Mouse (Mus musculus): ENCODE data around the gene Mmp23.
"Not testable (repeated sequence)": the region's sequence is repeated elsewhere in the genome, so short reads cannot be mapped to it uniquely, and the experiment has no call there.

Gene Mmp23

DNA sequence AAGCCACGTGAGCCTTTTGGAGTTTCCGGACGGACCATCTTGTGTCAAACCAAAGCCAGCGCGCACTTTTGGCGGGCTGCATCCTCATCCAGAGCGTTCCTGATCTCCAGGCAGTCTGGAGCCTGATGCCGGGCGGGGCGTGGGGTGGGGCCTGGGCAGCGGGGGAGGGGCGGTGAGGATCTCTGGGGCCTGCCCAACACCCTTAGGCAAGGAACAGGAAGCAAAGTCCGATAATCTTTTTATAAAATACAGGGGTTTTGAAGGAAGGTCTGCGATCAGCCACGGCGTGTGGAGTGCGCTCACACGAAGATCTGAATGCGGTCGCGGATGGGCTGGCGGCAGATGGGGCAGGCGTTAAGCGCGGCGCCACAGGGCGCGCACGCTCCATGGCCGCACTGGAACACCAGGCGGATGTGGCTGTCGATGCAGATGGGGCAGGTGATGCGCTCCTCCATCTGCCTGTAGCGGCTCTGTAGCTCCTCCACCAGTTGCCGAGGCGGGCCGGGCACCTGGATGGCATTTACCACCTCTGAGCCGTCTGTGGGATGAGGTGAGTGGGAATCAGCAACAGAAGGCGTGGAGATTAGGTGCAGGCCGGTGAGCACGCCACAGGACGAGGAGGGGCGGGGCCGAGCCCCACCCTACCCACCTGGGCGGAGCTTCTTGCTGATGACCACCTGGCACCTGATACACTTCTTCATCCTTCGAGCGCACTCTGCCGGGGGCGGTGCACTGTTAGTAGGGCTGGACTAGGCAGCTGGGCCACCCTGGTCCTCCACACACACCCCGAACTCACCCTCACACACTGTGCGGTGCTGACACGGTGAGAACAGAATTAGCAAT lies 1.5 kb upstream of the Mmp23 start:
- DNase-seq = peak; percentile 64 to 75

DNA sequence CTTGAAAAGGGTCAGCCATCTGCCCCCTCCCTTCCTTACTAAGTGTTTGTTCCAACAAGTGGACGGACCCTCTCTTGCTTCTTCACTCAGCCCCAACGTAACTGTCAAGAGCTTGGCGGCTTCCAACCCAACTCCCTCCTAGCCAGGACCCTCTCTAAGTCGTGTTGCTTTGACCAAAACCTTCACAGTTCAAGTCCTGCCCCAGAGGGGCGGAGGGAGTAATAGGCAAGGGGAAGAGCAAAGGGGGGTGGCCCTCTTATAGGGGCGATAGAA lies 935 bp upstream of the Mmp23 start:
- no peak for DNase-seq

DNA sequence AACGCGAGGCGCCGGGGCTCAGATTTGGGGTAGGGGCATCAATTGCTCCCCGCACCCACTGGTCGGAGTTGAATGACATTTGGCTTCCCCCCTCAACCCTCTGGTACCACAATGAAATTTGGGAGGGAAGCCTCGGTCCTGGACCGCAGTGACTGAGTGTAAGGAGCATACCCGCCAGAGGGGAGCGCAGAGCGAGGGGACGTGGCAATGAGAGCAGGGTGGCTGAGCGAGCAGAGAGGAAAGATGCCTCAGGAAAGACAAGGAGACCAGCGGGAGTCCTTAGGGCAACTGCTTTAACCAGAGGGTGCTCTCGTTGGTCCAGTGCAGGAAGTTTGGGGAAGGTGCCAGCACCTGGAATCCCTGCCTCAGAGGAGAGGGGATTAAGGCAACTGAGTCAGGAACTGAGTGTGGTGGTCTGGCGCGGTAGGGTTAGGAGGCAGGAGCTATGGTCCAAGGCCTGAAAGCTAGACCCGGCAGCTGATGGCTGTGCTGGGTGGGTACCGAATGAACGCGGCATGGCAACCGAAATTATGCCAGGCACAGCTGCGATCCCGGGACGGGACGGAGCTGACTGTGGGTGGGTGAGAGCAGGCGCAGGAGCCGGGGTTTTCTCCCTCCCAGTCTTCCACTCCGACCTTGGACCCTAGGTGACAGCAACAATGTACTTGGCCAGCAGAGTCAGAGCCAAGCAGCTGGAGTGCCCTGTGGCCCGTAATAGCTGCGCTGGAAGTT lies 433 bp upstream of the Mmp23 start:
- DNase-seq = no peak

DNA sequence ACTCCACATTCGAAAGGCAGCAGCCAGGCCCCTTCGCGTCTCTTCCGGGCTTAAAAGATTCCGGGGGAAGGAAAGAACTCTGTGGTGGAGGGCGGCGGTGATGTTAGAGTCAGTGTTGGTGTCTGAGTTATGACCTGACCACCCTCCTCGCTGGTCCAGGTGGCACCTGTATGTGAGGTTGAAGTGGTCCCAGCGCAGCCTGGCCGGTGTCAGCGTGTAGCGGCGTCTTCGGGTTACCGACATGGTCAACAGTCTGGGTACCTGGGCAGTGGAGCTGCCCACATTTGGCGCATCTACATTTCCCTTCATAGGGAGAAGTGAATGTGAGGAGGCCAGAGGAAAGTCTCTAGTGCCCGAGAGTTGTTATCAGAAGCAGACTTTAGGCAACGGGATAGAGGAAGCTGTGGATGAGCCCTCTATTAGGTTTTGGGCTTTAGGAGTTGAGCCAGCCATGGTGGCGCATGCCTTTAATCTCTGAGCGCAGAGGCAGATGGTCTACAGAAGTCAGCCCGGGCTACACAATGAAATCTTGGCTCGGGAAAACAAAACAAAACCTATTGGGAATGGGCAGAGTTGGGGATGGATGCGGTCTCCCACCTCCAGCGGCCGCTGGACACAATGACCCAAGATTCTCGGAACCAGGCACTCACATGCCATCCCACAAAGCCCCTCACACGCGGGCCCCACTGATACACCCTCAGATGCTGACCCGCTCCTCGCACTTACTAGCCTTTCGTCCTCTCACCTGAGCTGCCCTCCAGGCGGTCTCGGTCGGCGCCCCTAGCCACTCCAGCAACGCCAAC lies 700 bp downstream of the Mmp23 start:
- DNase-seq = no peak

DNA sequence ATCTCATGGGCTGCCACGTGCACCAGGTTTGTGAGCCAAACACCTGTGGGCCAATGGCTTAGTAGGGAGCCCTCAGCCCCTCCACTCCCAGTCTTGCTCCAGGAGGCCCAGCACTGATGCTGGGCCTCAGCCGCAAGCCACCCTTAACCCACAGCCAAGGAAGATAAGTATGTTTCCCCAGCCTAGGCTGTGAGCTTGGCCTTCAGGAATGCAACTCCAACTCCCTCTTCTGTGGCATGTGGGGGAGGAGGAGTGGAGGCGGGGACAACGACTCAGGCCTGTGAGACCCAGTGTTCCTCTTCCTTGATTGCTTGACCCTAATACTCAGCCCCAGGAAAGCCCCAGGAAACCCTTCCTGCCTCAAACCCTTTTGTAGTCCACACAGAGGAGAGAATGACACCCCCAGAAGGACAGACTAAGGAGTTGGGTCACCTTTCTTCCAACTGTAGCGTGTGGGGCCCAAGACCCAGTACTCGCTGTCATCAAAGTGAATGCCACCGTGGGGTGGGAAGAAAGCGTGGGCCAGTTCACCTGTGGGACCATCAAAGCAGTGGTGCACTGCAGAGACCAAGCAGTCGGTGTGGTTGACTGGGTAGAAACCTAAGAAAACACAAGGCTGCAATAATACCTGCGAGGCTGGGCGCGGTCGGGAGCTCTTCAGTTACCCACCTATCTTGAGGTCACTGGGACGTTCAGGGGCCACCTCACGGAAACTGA lies 1.5 kb downstream of the Mmp23 start:
- peak; percentile 69 to 71 for DNase-seq

DNA sequence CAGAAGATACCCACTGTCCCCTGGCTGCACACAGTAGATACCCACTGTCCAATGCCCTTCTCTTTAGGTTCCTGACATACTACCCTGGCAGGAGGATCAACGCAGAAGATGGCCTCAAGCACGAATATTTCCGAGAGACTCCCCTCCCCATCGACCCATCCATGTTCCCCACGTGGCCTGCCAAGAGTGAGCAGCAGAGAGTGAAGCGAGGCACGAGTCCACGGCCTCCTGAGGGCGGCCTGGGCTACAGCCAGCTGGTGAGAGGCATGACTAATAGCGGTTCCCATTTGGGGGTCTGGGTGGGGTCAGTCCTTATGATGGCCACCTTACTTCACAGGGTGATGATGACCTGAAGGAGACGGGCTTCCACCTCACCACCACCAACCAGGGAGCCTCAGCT lies 3.8 kb downstream of the Mmp23 start:
- no peak for DNase-seq

DNA sequence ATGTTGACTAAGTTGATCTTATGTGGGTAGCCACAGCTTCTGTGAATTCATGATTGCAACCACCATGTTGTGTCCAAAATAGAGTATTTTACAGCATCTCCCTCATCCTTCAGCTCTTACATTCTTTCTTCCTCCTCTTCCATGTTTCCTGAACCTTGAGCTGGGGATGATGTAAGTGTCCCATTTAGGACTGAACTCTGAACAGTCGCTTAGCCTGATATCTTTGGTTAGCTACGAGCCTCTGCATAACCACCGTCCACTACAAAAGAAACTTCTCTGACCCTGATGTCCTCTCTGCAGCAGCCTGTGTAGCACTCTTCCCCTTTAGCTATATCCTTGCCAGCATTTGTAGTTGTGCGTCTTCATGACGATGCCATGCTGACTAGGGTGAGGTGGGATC lies 7.5 kb downstream of the Mmp23 start:
- DNase-seq = no peak

DNA sequence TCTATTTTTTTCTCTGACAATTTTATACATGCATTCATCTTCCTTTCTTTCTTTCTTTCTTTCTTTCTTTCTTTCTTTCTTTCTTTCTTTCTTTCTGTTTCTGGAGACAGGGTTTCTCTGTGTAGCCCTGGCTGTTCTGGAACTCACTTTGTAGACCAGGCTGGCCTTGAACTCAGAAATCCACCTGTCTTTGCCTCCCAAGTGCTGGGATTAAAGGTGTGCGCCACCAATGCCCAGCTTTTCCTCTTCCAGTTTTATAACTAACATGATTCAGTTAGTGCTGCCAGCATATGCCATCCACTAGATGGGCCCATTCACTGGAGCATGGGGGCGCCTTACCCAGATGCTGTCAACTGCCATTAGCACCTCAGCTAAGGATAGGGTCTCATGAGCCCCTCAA lies 7.9 kb downstream of the Mmp23 start, which contains the start of gene Gm10563:
Gene Gm10563 (minus strand): TSS at position 101 of the 400 bp plus-strand sequence.
- not testable (repeated sequence) for DNase-seq

DNA sequence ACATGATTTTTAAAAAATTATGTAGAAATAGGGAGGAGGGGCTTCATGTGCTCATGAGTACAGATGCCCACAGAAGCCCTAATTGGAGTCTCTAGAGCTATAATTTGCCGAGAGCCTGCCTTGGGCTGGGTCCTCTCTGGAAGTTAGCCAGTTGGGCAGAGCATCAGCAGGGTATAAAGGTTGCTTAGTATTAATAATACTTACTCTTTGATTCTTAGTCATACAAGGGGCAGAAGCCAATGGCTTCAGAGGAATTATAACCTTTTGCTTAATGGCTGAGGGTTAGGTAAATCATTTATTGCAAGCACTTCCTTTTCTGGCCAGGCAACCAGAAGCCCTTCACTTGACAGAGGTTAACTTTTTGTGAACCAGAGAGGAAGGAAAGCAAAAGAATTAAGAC lies 9.7 kb downstream of the Mmp23 start:
- no peak for DNase-seq

DNA sequence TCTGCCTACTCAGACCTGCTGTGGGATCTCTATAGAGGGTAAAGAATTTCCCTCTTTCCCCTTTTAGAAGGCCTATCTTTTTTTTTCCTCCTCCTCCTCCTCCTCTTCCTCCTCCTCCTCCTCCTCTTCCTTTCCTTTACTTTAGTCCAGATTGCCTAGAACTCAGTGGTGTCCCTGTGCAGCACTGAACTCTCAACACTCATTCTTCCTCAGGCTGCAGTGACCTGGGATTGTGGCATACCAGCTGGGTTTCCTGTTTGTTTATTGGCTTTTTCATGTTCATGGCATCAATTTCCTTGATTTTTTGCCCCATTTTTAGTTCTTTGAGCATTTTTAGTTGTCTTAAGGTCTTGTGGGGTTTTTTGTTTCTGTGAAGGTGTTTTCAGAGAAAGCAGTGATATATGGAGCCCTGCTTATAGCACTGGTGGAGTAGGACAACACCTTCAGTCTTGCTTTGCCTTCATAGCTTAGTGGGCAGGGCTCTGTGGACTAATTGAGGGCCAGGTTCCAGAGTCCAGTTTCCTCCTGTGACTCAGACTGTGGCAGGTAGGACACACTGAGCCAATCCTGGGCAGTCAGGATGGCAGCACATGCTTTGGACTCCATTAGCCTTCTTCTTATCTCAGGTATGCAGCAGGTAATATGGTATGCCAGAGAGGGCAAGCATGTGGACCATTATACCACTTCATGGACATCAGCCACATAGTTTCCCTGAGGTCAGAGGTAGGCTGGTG lies 17.3 kb downstream of the Mmp23 start:
- DNase-seq = no peak

DNA sequence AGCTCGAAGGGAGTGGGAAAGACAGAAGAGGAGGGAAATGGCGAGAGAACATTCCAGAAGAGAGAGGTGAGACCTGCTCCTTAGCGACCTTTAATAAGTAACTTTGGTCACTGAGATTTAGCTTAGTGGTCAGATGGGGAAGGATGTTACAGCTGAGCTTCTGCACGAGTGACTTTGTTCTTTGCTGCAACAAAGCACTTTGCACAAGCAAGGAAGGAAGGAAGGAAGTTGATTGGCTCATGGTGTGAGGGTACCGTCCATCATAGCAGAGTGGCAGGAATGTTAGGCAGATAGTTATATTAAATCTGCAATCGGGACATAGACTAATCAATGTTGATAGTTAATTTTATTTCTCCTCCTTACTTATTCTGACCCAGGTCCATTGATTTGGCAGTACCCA lies 22.9 kb downstream of the Mmp23 start:
- no peak for DNase-seq

DNA sequence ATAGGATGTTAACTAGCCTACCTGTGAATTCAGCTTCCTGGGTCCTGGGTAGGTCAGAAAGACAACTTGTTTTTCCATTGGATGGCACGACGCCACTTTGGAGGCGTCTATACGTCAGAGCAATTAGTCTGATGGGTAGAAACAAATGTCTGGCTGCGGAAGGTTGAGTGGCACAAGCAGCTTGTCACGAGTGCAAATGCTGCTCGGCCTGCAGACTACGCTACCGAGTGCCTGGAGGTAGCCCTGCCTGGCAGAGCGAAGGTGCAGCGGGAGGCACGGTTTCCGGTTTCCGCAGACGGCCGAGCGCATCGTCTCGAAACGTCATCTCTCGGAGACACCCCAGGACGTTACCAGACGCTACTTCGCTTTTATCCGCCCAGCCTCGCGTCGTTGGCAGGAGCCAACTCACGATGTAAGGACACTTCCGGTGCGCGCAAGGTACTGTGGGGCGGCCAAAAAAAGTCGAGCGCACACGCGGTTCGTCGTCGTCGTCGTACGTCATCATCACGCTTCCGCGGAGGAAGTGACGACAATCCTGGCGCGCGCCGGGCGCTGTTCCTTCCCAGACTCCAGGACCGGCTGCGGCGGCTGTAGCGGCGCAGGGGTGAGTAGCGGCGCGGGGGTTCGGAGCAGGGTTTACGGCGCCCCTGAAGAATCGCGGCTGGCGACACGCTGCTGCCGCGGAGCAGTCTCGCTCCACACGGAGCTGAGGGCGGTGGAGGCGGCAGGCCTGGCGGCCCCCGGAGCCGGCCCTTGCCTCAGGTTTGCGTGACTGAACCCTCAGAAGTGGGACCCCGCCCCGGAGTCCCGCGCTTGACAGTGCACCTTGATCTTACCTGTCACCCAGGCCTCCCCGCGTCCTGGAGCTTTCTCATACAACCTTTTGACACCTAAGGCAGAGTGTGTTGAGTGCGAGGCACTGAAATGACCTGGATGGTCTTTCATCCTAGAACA lies 28.6 kb downstream of the Mmp23 start, which contains the start of gene Cdk11b:
Gene Cdk11b (plus strand): TSS at position 517 of the 954 bp plus-strand sequence.
- peak; percentile 97 for DNase-seq

DNA sequence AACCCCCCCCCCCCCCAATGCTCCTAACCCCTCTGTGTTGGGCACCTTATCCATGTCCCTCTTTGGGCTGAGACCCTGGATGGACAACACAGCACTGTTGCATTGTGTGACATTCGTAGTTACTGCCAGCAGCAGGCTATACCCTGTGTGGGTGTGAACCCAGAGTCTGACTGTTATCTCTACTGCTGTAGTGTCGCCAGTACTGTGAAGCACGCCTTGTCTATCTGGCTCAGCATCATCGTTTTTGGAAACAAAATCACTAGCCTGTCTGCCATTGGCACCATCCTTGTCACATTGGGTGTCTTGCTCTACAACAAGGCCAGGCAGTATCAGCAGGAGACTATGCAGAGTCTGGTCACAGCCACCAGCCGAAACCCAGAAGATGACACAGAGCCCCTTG lies 34.9 kb downstream of the Mmp23 start:
- no peak for DNase-seq

DNA sequence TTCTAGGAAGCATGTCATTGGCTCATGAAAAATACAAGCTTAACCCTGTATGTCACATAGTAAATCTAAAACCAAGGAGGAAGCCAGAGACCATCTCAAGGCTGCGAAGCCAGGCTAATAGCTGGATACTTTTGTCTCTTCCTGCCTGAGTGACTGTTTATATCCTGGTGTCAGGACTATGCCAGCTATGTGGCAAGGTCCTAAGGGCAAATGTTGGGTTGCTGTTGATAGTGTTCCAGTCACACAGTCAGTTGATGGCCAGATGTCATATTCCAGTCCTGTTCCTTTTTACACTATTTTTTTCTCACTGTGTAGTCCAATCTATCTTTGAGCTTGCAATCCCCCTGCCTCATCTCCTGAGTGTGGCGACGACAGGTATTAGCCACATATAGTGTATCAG lies 39.9 kb downstream of the Mmp23 start:
- no peak for DNase-seq

DNA sequence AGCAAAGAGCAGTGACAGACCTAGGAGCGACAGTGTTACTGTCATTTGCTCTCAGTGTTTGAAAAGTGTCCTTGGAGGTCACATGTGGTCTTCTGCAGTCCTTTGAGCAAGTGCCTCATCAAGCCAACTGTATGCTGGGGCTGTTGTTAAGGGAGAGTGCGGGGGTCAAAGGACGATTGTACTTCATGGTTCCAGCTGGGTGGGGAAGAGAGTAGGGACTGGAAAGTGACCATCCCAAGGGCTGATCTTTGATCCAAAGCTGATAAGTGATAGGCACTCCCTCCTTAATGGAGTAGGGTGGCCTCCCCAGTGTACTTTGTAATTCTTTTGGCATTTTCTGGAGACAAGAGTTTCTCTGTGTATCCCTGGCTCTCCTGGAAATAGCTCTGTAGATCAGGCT lies 41.3 kb downstream of the Mmp23 start:
- no peak for DNase-seq

DNA sequence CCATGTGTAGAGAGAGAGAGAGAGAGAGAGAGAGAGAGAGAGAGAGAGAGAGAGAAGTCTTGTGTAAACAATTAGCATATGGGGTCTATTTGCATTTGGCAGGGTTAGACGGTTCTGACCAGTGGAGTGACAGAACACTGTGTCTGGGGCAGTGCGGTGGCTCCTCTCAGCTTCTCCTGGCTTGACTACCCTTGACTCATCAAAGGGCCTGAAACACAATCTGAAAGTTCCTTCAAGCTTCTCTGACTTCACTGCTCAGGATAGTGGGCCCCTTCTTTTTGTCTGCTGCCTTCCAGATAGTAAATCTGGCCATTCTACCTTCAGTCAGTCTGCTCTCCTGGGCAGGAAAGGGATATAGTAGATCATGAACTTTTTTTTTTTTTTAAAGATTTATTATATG lies 46.4 kb downstream of the Mmp23 start:
- DNase-seq = no peak

DNA sequence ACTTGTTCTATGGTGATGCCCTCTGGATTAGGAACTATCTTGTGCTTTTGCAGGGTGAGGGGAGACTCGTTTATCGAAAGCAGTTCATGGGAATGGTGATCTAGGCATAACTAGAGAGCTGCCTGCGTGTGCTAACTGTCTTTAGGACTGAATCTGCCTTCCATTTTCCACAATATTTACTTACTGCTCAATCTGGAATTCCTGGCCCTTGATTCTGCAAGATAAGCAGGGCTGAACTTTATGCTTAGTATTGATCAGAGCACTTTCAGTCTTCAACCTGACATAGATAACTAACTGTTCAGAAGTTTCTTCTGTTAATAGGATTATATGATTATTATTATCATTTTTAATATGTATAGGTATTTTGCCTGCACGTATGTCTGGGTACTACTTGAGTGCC lies 48.1 kb downstream of the Mmp23 start:
- DNase-seq = no peak

DNA sequence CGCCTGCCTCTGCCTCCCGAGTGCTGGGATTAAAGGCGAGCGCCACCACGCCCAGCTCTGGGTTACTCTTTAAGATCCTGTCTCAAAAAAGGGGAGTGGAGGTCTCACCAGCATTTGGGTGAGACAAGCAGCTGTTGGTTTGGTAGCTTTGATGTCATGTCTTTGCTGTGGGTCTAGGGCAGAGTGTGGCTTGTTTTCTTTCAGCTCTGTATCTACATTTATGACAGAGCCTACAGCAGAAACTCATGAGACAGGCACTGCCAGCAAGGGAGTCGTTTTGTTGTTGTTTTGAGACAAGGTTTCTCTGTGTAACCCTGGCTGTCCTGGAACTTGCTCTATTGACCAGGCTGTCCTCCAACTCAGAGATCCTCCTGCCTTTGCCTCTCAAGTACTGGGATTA lies 49.4 kb downstream of the Mmp23 start:
- no peak for DNase-seq

DNA sequence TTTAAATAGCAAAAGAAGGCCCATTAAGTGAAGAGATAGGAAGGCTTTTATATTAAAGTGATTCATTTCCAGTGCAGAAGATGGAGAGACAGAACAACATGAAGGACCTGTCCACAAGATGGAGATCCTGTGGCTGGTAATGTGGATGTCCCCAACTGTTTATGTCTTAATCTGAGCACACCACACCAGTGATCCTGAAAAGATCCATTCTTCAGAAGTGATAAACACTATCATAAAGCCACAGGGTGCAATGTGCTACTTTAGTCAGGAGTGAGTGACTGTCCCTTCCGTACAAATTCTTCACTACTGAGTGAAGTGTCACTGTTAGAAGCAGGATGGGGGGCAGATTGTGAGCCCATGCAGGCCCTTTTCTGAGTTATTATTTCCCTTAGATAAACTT lies 50.4 kb downstream of the Mmp23 start:
- DNase-seq = no peak

DNA sequence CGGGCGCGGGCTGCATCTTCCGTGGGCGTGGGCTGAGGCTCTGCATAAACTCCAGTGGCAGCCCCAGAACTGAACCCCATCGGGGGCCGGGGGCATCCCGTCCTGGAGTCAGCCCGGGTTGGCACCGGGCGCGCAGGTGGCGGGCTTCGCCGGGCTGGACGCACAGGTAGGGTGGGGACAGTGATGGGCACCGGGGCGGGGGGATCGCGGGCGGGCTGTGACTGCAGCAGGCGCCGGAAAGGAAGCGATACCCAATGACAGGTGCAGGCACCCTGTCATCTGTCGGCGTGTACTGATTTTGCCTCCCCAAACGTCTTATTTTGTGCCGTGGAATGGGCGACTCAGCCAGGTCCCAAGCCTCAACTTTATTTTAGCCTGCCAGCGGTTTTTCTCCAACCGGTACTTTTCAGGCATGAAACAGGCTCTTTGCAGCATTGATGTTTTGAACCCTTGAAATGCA lies 51.2 kb downstream of the Mmp23 start:
- no peak for DNase-seq

Data from lung, adult 18-20 months (tissue).